Mouse (Mus musculus): ENCODE data around the gene Tln1. TPM values are rescaled to one million over a fixed set of nuclear protein-coding genes. Genes with fewer than 3 reads are reported as not detected.

Gene Tln1
- polyA plus RNA-seq, 1 experiment from 2014 or later = 64.6 TPM

GRCm38 (mm10) chr4:43509109-43509508 is 53.4 kb downstream of the Tln1 start:
- no peaks in the 10 kb centered on the region for H3K36me3 ChIP-seq
- H3K4me3 ChIP-seq = no peak overlapping the region
- H3K4me1 ChIP-seq = peaks cover 18% of the 10 kb centered on the region
- WGBS = 42% methylated on average over 9 of the region's 9 CpGs
- H3K9ac ChIP-seq (replicated peaks) = 0 out of 2 replicates have a peak overlapping the region, but pooled peaks have one; percentile 31
- H3K27me3 ChIP-seq = peaks cover 52% of the 10 kb centered on the region
- peak overlapping the region; percentile 55; the same call in 1 of the 2 replicates for H3K4me2 ChIP-seq (replicated peaks)
- ATAC-seq (ENCODE audit: low FRiP score, low read depth) = no peak
- no peak overlapping the region for H3K27ac ChIP-seq (replicated peaks)
- no peaks in the 10 kb centered on the region for H3K9me3 ChIP-seq

- Histone ChIP-seq H3K27me3 (peaks cover 56% of the 10 kb centered on the region), H3K9me3 (no peaks in the 10 kb centered on the region), H3K4me1 (peaks cover 18% of the 10 kb centered on the region), H3K4me3 (peak overlapping the region; percentile 34), H3K36me3 (no peaks in the 10 kb centered on the region), H3K4me2 (replicated peaks) (peak overlapping the region; percentile 55), H3K27ac (replicated peaks) (no peak overlapping the region), H3K9ac (replicated peaks) (peak overlapping the region; percentile 31; the same call in 1 of the 2 replicates)
- no peak for ATAC-seq (ENCODE audit: low FRiP score, low read depth)
- 4% methylated on average over 13 of the region's 13 CpGs for WGBS
These were observed 53.9 kb downstream of the Tln1 start for GRCm38 (mm10) chr4:43508666-43508997.

GRCm38 (mm10) chr4:43507938-43508665 is 54.4 kb downstream of the Tln1 start:
- ATAC-seq (ENCODE audit: low FRiP score, low read depth) = no peak
- Histone ChIP-seq H3K4me1 (peaks cover 18% of the 10 kb centered on the region), H3K4me2 (replicated peaks) (peak overlapping the region; percentile 55), H3K36me3 (no peaks in the 10 kb centered on the region), H3K9ac (replicated peaks) (peak overlapping the region; percentile 31; the same call in 1 of the 2 replicates), H3K4me3 (peak overlapping the region; percentile 34), H3K27ac (replicated peaks) (no peak overlapping the region), H3K9me3 (no peaks in the 10 kb centered on the region), H3K27me3 (peaks cover 56% of the 10 kb centered on the region)
- 13% methylated on average over 21 of the region's 22 CpGs for WGBS

- Histone ChIP-seq H3K36me3 (no peaks in the 10 kb centered on the region), H3K9ac (replicated peaks) (no peak within 1 kb of the TSS)
These were observed 55.8 kb downstream of the Tln1 start, which contains the start of gene Car9 for GRCm38 (mm10) chr4:43506536-43507185. TSS of gene Car9 (plus strand) at chr4:43506966.

GRCm38 (mm10) chr4:43506074-43506473 is 56.4 kb downstream of the Tln1 start:
- no peaks in the 10 kb centered on the region for H3K9me3 ChIP-seq
- peaks cover 18% of the 10 kb centered on the region for H3K4me1 ChIP-seq
- no peak overlapping the region for H3K4me3 ChIP-seq
- peaks cover 54% of the 10 kb centered on the region for H3K27me3 ChIP-seq
- H3K4me2 ChIP-seq (replicated peaks) = no peak overlapping the region
- H3K36me3 ChIP-seq = no peaks in the 10 kb centered on the region
- no peak overlapping the region for H3K27ac ChIP-seq (replicated peaks)
- no peak overlapping the region for H3K9ac ChIP-seq (replicated peaks)
- no peak for ATAC-seq (ENCODE audit: low FRiP score, low read depth)
- 68% methylated on average over 8 of the region's 8 CpGs for WGBS

More at GRCm38 (mm10) chr4:43506536-43507185, 55.8 kb downstream of the Tln1 start, which contains the start of gene Car9:
- Histone ChIP-seq H3K4me2 (replicated peaks) (no peak within 1 kb of the TSS), H3K4me1 (peaks cover 18% of the 10 kb centered on the region), H3K27me3 (peaks cover 51% of the 10 kb centered on the region), H3K4me3 (0 out of 2 replicates have a peak within 1 kb of the TSS, but pooled peaks have one; percentile 34), H3K9me3 (no peaks in the 10 kb centered on the region), H3K27ac (replicated peaks) (no peak within 1 kb of the TSS)
- WGBS = 65% methylated on average over 9 of the region's 9 CpGs
- ATAC-seq (ENCODE audit: low FRiP score, low read depth) = no peak

GRCm38 (mm10) chr4:43504269-43504668 is 58.2 kb downstream of the Tln1 start:
- Histone ChIP-seq H3K27ac (replicated peaks) (no peak overlapping the region), H3K9me3 (no peaks in the 10 kb centered on the region), H3K27me3 (peaks cover 55% of the 10 kb centered on the region), H3K4me1 (peaks cover 15% of the 10 kb centered on the region), H3K4me3 (no peak overlapping the region), H3K36me3 (no peaks in the 10 kb centered on the region), H3K4me2 (replicated peaks) (no peak overlapping the region), H3K9ac (replicated peaks) (no peak overlapping the region)
- 90% methylated on average over 4 of the region's 4 CpGs for WGBS
- no peak for ATAC-seq (ENCODE audit: low FRiP score, low read depth)

- ATAC-seq (ENCODE audit: low FRiP score, low read depth) = no peak
- WGBS = 88% methylated on average over 6 of the region's 6 CpGs
- Histone ChIP-seq H3K4me2 (replicated peaks) (no peak overlapping the region), H3K36me3 (no peaks in the 10 kb centered on the region), H3K4me3 (no peak overlapping the region), H3K27me3 (peaks cover 48% of the 10 kb centered on the region), H3K9me3 (no peaks in the 10 kb centered on the region), H3K4me1 (peaks cover 13% of the 10 kb centered on the region), H3K9ac (replicated peaks) (no peak overlapping the region), H3K27ac (replicated peaks) (no peak overlapping the region)
These were observed 59.0 kb downstream of the Tln1 start for GRCm38 (mm10) chr4:43503506-43503905.

- H3K27me3 ChIP-seq = peaks cover 43% of the 10 kb centered on the region
- no peak overlapping the region for H3K4me3 ChIP-seq
- no peak overlapping the region for H3K27ac ChIP-seq (replicated peaks)
These were observed 59.5 kb downstream of the Tln1 start for GRCm38 (mm10) chr4:43503041-43503440.

GRCm38 (mm10) chr4:43499407-43500333 is 62.8 kb downstream of the Tln1 start, which contains the start of gene Arhgef39:
TSS of gene Arhgef39 (minus strand) at chr4:43499695.
- Histone ChIP-seq H3K4me2 (replicated peaks) (peak within 1 kb of the TSS; percentile 78), H3K4me3 (peak within 1 kb of the TSS; percentile 57), H3K9me3 (no peaks in the 10 kb centered on the region), H3K27me3 (peaks cover 42% of the 10 kb centered on the region), H3K27ac (replicated peaks) (no peak within 1 kb of the TSS; the same call in 1 of the 2 replicates), H3K4me1 (peaks cover 32% of the 10 kb centered on the region), H3K36me3 (0 out of 2 replicates have a peak, but pooled peaks cover 2% of the 10 kb centered on the region), H3K9ac (replicated peaks) (peak within 1 kb of the TSS; percentile 59)
- ATAC-seq (ENCODE audit: low FRiP score, low read depth) = peak; percentile 83
- 8% methylated on average over 50 of the region's 50 CpGs for WGBS

More at GRCm38 (mm10) chr4:43503041-43503440, 59.5 kb downstream of the Tln1 start:
- H3K4me2 ChIP-seq (replicated peaks) = no peak overlapping the region
- 76% methylated on average over 2 of the region's 2 CpGs for WGBS
- H3K9ac ChIP-seq (replicated peaks) = no peak overlapping the region
- H3K36me3 ChIP-seq = no peaks in the 10 kb centered on the region
- peaks cover 13% of the 10 kb centered on the region for H3K4me1 ChIP-seq
- H3K9me3 ChIP-seq = no peaks in the 10 kb centered on the region
- ATAC-seq (ENCODE audit: low FRiP score, low read depth) = no peak

- peak overlapping the region; percentile 59 for H3K9ac ChIP-seq (replicated peaks)
- ATAC-seq (ENCODE audit: low FRiP score, low read depth) = peak; percentile 25
- peaks cover 38% of the 10 kb centered on the region for H3K4me1 ChIP-seq
- peak overlapping the region; percentile 57 for H3K4me3 ChIP-seq
- no peaks in the 10 kb centered on the region for H3K9me3 ChIP-seq
- WGBS = 15% methylated on average over 8 of the region's 8 CpGs
- 0 out of 2 replicates have a peak, but pooled peaks cover 2% of the 10 kb centered on the region for H3K36me3 ChIP-seq
- H3K27ac ChIP-seq (replicated peaks) = no peak overlapping the region
- peak overlapping the region; percentile 78 for H3K4me2 ChIP-seq (replicated peaks)
- peaks cover 42% of the 10 kb centered on the region for H3K27me3 ChIP-seq
These were observed 63.5 kb downstream of the Tln1 start for GRCm38 (mm10) chr4:43498983-43499382.

GRCm38 (mm10) chr4:43497946-43498345 is 64.5 kb downstream of the Tln1 start:
- Histone ChIP-seq H3K4me1 (peaks cover 39% of the 10 kb centered on the region), H3K4me2 (replicated peaks) (peak overlapping the region; percentile 78), H3K9me3 (no peaks in the 10 kb centered on the region), H3K27ac (replicated peaks) (no peak overlapping the region), H3K4me3 (peak overlapping the region; percentile 57), H3K27me3 (peaks cover 38% of the 10 kb centered on the region), H3K36me3 (0 out of 2 replicates have a peak, but pooled peaks cover 2% of the 10 kb centered on the region), H3K9ac (replicated peaks) (peak overlapping the region; percentile 44)
- ATAC-seq (ENCODE audit: low FRiP score, low read depth) = no peak
- WGBS = 79% methylated on average over 4 of the region's 4 CpGs

Measured in midbrain, embryonic 12.5 days (tissue).